Mouse (Mus musculus): ENCODE results near the gene Phactr1.

Phactr1 gene

GRCm38 (mm10) chr13:42757654-42758400 lies 77.4 kb downstream of the Phactr1 start:
- in situ Hi-C loops (cut with MseI, MboI) = no loop called here

GRCm38 (mm10) chr13:42759170-42759569 lies 78.7 kb downstream of the Phactr1 start:
- in situ Hi-C loops (cut with MseI, MboI) = no loop called here

GRCm38 (mm10) chr13:42760907-42761544 lies 80.6 kb downstream of the Phactr1 start:
- in situ Hi-C loops (cut with MseI, MboI) = no loop called here

GRCm38 (mm10) chr13:42772314-42772713 lies 91.9 kb downstream of the Phactr1 start:
- in situ Hi-C loops (cut with MseI, MboI) = no loop called here

- in situ Hi-C loops (cut with MseI, MboI) = no loop called here
Measured at GRCm38 (mm10) chr13:42774040-42774439, 93.6 kb downstream of the Phactr1 start.

- in situ Hi-C loops (cut with MseI, MboI) = no loop called here
Measured at GRCm38 (mm10) chr13:42782151-42782550, 101.7 kb downstream of the Phactr1 start.

- in situ Hi-C loops (cut with MseI, MboI) = no loop called here
Measured at GRCm38 (mm10) chr13:42789221-42789620, 108.8 kb downstream of the Phactr1 start.

GRCm38 (mm10) chr13:42792279-42792678 lies 111.9 kb downstream of the Phactr1 start:
- in situ Hi-C loops (cut with MseI, MboI) = loop anchor here (5.0 kb wide), 1 partner anchor 170 kb away; no protein-coding TSS in a partner anchor

- in situ Hi-C loops (cut with MseI, MboI) = no loop called here
Measured at GRCm38 (mm10) chr13:42800523-42800922, 120.1 kb downstream of the Phactr1 start.

GRCm38 (mm10) chr13:42804314-42804713 lies 123.9 kb downstream of the Phactr1 start:
- in situ Hi-C loops (cut with MseI, MboI) = no loop called here

- in situ Hi-C loops (cut with MseI, MboI) = no loop called here
Measured at GRCm38 (mm10) chr13:42812762-42813161, 132.3 kb downstream of the Phactr1 start.

GRCm38 (mm10) chr13:42818378-42818777 lies 138.0 kb downstream of the Phactr1 start:
- in situ Hi-C loops (cut with MseI, MboI) = no loop called here

- in situ Hi-C loops (cut with MseI, MboI) = no loop called here
Measured at GRCm38 (mm10) chr13:42820513-42820912, 140.1 kb downstream of the Phactr1 start.

GRCm38 (mm10) chr13:42821426-42822106 lies 141.1 kb downstream of the Phactr1 start:
- in situ Hi-C loops (cut with MseI, MboI) = no loop called here

- in situ Hi-C loops (cut with MseI, MboI) = no loop called here
Measured at GRCm38 (mm10) chr13:42822545-42822944, 142.1 kb downstream of the Phactr1 start.

GRCm38 (mm10) chr13:42823875-42824274 lies 143.5 kb downstream of the Phactr1 start:
- in situ Hi-C loops (cut with MseI, MboI) = no loop called here

- in situ Hi-C loops (cut with MseI, MboI) = loop anchor here in 1 of 2 experiments (25.0 kb wide), 1 partner anchor 261 kb away; no protein-coding TSS in a partner anchor
Measured at GRCm38 (mm10) chr13:42826602-42827001, 146.2 kb downstream of the Phactr1 start.

- in situ Hi-C loops (cut with MseI, MboI) = loop anchor here in 1 of 2 experiments (25.0 kb wide), 1 partner anchor 258 kb away; no protein-coding TSS in a partner anchor
Measured at GRCm38 (mm10) chr13:42828978-42829377, 148.6 kb downstream of the Phactr1 start.

- in situ Hi-C loops (cut with MseI, MboI) = loop anchor here in 1 of 2 experiments (25.0 kb wide), 1 partner anchor 252 kb away; no protein-coding TSS in a partner anchor
Measured at GRCm38 (mm10) chr13:42835441-42835840, 155.0 kb downstream of the Phactr1 start.

GRCm38 (mm10) chr13:42839358-42839757 lies 158.9 kb downstream of the Phactr1 start:
- in situ Hi-C loops (cut with MseI, MboI) = loop anchor here in 1 of 2 experiments (25.0 kb wide), 1 partner anchor 248 kb away; no protein-coding TSS in a partner anchor

GRCm38 (mm10) chr13:42852086-42852485 lies 171.7 kb downstream of the Phactr1 start:
- in situ Hi-C loops (cut with MseI, MboI) = no loop called here

Measured in mouse trophoblast stem cell (cell line).